ENCODE assay signal across 1 mouse cellular context in the genomic region with DNA sequence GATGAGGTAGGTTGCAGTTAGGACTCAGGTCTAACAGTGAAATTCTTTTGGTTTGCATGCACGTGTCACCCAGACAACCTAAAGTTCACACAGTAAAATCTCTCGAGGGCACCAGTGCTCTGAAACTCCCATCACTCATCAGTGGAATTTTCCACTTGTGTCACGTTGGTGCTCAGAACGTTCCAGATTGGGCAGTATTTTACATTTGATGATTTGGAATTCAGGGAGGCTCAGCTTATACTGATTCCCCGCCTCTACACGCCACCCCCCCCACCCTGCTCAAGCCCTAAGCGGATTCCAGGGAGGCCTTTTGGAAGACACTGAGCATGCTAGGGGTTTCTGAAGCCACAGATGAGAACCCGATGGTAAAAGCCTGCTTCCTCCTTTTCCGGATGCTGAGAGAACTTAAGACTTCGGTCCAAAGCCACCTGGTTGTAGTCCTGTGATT.
TF ChIP-seq lines count a peak whose summit lies in the region.

No protein-coding gene starts in this region.

TF ChIP-seq in CH12.LX, 34 proteins besides CTCF, POLR2A, EP300 and RAD21 (continued from another document):
- TF ChIP-seq POLR2AphosphoS2 (IDR thresholded peaks at IDR 0.05; ENCODE audit: low read depth, low read length) (no peak), KAT2A (IDR thresholded peaks at IDR 0.05; ENCODE audit: insufficient replicate concordance, low read length) (0 out of 2 replicates have a peak, but pooled peaks have one; percentile 20), ZNF384 (IDR thresholded peaks at IDR 0.05; ENCODE audit: low read depth, low read length) (peak; percentile 32; the same call in 1 of the 2 replicates), CHD2 (IDR thresholded peaks at IDR 0.05; ENCODE audit: low read length) (peak; percentile 73), ETS1 (conservative IDR thresholded peaks at IDR 0.05; ENCODE audit: low read depth, low read length) (peak; percentile 81), MEF2A (IDR thresholded peaks at IDR 0.05; ENCODE audit: borderline replicate concordance, low read depth, low read length) (peak; percentile 36; the same call in 1 of the 2 replicates), NELFE (IDR thresholded peaks at IDR 0.05; ENCODE audit: low read depth, low read length) (no peak)
